Mouse (Mus musculus) ES-E14 (cell line): ENCODE results near the gene Malrd1. TPM values are rescaled to one million over a fixed set of nuclear protein-coding genes. Genes with fewer than 3 reads are reported as not detected.

Source experiments
- DNase-seq: peaks from one replicate; pipeline ENCODE4 v3.0.0-alpha.2; 2013; ENCODE audit warnings: low read depth, low spot score
- H3K27ac ChIP-seq: 2 replicates; pipeline ENCODE4 v1.5.1; 2012; ENCODE audit warnings: low read depth, mild to moderate bottlenecking, low read length, moderate library complexity, mixed read lengths; ENCODE audit not compliant: poor library complexity, insufficient read depth, severe bottlenecking
- H3K36me3 ChIP-seq: 2 replicates; pipeline ENCODE4 v1.6.1; 2012; ENCODE audit warnings: mild to moderate bottlenecking, low read length, moderate library complexity, mixed read lengths; ENCODE audit not compliant: control insufficient read depth, poor library complexity, insufficient read depth, severe bottlenecking
- H3K4me1 ChIP-seq, 2 experiments: fragments of 150-350 bp in 1 of 2; sonication (generic) in 1 of 2; 2 replicates each; pipeline ENCODE4 v1.6.1; 2012; ENCODE audit warnings: low read length in 2 of 2, mild to moderate bottlenecking in 1 of 2, mixed read lengths in 1 of 2; ENCODE audit not compliant: control insufficient read depth in 2 of 2, insufficient read depth in 2 of 2, poor library complexity in 1 of 2
- H3K4me3 ChIP-seq, 2 experiments: fragments of 150-350 bp in 1 of 2; sonication (generic) in 1 of 2; 2 replicates each; pipeline ENCODE4 v1.5.1; 2012; ENCODE audit warnings: low read length in 2 of 2, low read depth in 1 of 2, mild to moderate bottlenecking in 1 of 2, mixed read lengths in 1 of 2; ENCODE audit not compliant: insufficient read depth in 1 of 2, poor library complexity in 1 of 2, severe bottlenecking in 1 of 2
- H3K9ac ChIP-seq: 2 replicates; pipeline ENCODE4 v1.6.1; 2012; ENCODE audit warnings: low read depth, mild to moderate bottlenecking, low read length, mixed read lengths; ENCODE audit not compliant: poor library complexity, insufficient read depth, severe bottlenecking
- H3K9me3 ChIP-seq: fragments of 150-350 bp; sonication (generic); 2 replicates; pipeline ENCODE4 v1.6.1; 2012; ENCODE audit warnings: low read depth, mild to moderate bottlenecking, low read length; ENCODE audit not compliant: control insufficient read depth, insufficient read depth
- CHD2 ChIP-seq: IDR thresholded peaks from 2 replicates; pipeline ENCODE4 v1.6.1; 2014; ENCODE audit warnings: mild to moderate bottlenecking, low read depth, low read length, inconsistent platforms
- HCFC1 ChIP-seq: IDR thresholded peaks from 2 replicates; pipeline ENCODE4 v1.6.1; 2012; ENCODE audit warnings: low read length, inconsistent platforms, borderline replicate concordance; ENCODE audit not compliant: insufficient read depth
- MAFK ChIP-seq: IDR thresholded peaks from 2 replicates; pipeline ENCODE4 v1.6.1; 2014; ENCODE audit warnings: mild to moderate bottlenecking, low read depth, low read length, inconsistent platforms; ENCODE audit not compliant: insufficient read depth
- ZC3H11A ChIP-seq: IDR thresholded peaks from 2 replicates; pipeline ENCODE4 v1.6.1; 2012; ENCODE audit warnings: low read depth, mild to moderate bottlenecking, inconsistent platforms, low read length, borderline replicate concordance
- ZNF384 ChIP-seq: IDR thresholded peaks from 2 replicates; pipeline ENCODE4 v1.6.1; 2012; ENCODE audit warnings: low read depth, low read length, inconsistent platforms
- in situ Hi-C, 2 experiments: fragments of 600-800 bp; cut with MboI; formaldehyde crosslinking; loops; one replicate each; pipeline ENCODE4 v1.15.1; 2025; ENCODE audit warnings: low sequenced_read_pairs in 2 of 2, inconsistent platforms in 1 of 2; ENCODE audit not compliant: unreplicated experiment in 2 of 2
- total RNA-seq: library from RNA; depleted of rRNA; stranded (reverse); fragments of 300-350 nt; gene quantifications from 2 replicates; pipeline ENCODE4 v1.2.3, GENCODE M21; 2012

Malrd1 gene
- total RNA-seq, 1 experiment: 0.09 TPM

DNA sequence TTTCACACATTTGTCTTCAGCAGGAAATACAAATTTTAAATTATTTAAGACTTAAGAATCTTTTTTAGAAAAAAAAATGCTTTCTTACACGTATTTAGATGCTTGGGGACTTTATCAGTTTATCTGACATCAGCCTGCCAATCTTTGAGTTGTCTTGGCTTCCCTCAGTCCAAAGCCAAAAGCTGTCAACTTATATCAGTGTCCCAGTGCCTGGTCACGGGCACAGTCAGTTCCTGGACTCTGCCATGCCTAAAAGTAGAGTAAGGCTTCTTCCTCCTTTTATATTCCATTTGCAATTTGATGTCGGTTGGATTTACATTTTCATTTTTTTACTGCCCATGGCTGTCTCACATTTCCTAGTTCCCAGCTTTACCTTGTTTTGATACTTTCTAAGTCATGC lies 722.6 kb downstream of the Malrd1 start:
- no peak for TF ChIP-seq CHD2
- no peak for TF ChIP-seq HCFC1
- no peak for TF ChIP-seq MAFK
- TF ChIP-seq ZC3H11A: no peak
- TF ChIP-seq ZNF384: no peak
- no peak overlapping the region for H3K9ac ChIP-seq
- DNase-seq: no peak
- H3K4me3 ChIP-seq: no peak overlapping the region
- no peaks in the 10 kb centered on the region for H3K36me3 ChIP-seq
- H3K27ac ChIP-seq: no peak overlapping the region
- in situ Hi-C loops: no loop called here
- no peaks in the 10 kb centered on the region for H3K9me3 ChIP-seq
- H3K4me1 ChIP-seq: no peaks in the 10 kb centered on the region

DNA sequence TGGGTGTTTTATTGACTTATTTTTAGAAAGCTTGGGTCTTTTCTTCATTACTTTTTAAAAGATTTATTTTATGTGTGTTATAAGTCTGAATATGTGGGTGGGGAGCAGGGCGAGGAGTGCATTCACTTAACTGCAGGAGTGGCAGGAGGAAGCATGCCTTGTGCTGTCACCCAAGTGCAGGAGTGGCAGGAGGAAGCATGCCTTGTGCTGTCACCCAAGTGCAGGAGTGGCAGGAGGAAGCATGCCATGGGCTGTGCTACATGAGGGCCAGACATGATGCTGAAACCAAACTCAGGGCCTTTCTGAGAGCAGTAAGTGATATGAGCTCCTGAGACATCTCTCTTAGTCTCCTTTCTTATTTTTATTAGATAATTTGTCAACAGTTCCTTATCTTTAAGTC lies 726.0 kb downstream of the Malrd1 start:
- TF ChIP-seq ZC3H11A (no peak), HCFC1 (no peak), MAFK (no peak), ZNF384 (no peak), CHD2 (no peak)
- Histone ChIP-seq H3K36me3 (no peaks in the 10 kb centered on the region), H3K27ac (no peak overlapping the region), H3K4me3 (no peak overlapping the region), H3K4me1 (no peaks in the 10 kb centered on the region), H3K9ac (no peak overlapping the region), H3K9me3 (no peaks in the 10 kb centered on the region)
- in situ Hi-C loops: no loop called here
- DNase-seq: no peak
